Mouse (Mus musculus): ENCODE measurements around the gene Acly.

- TF ChIP-seq TAL1 (conservative IDR thresholded peaks at IDR 0.05; ENCODE audit: low read depth, low read length), result no peak
- TF ChIP-seq CTCF (IDR thresholded peaks at IDR 0.05; ENCODE audit: low read depth, low read length), result no peak
- no peak for TF ChIP-seq GATA1 (IDR thresholded peaks at IDR 0.05; ENCODE audit: borderline replicate concordance, low read length)
Observed at GRCm38 (mm10) chr11:100527458-100528374, at the start of gene Acly.
